Mouse (Mus musculus): Measurements from ENCODE around the gene Myh10.

GRCm38 (mm10) chr11:68716167-68716566 lies 24.8 kb downstream of the Myh10 start:
- TF ChIP-seq CTCF (conservative IDR thresholded peaks at IDR 0.05; ENCODE audit: low read length) (no peak), NANOG (IDR thresholded peaks at IDR 0.05; ENCODE audit: borderline replicate concordance, low read length) (no peak)

All from E14TG2a.4 (cell line).